Mouse (Mus musculus) gastrocnemius, adult 2 months (tissue): ENCODE results near the gene Klhl5. TPM values are rescaled to one million over a fixed set of nuclear protein-coding genes. Genes with fewer than 3 reads are reported as not detected.
A peak's percentile ranks its signal among the peaks of the same experiment; 100 is the strongest.

Experiments
- DNase-seq: peaks from one replicate; pipeline ENCODE4 v3.0.0; 2022
- H3K27ac ChIP-seq: fragments of 200-600 bp; 2 replicates; pipeline ENCODE4 v1.8.1; 2022; ENCODE audit warnings: mild to moderate bottlenecking
- H3K4me3 ChIP-seq: fragments of 200-600 bp; 2 replicates; pipeline ENCODE4 v1.8.1; 2022; ENCODE audit warnings: mild to moderate bottlenecking, moderate library complexity
- CTCF ChIP-seq: fragments of 200-600 bp; IDR thresholded peaks from 2 replicates; pipeline ENCODE4 v1.8.1; 2022; ENCODE audit warnings: antibody characterized with exemption, mild to moderate bottlenecking, moderate library complexity
- intact Hi-C: fragments of 180-260 bp; cut with DNase I; formaldehyde crosslinking; loops from one replicate; pipeline ENCODE4 v1.15.1; 2025
- total RNA-seq, 2 experiments: library from RNA; stranded (reverse); gene quantifications; 2 replicates each; pipeline ENCODE4 v1.2.3; 2021

Klhl5 gene
- total RNA-seq, 2 experiments from 2014 or later: 5.1 to 5.9 TPM

DNA sequence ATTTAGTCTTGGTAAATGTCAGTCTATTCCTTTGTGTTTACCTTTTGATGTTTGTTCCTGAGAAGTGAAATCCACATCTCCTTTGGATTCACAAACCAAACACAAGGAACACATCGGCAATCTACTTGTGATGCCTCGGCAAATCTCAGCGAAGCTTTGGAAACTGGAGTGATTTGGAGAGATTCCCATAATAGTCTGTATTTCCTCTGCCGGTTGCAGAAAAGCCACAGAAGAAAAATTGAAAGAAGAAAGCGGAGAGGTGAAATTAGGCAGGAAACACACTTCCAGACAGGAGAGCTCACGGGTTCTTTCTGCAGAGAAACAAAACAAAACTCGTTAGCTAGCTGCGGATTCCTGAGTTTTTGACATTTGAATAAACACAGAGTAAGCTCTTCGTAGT is 27.5 kb upstream of the Klhl5 start:
- no peak for TF ChIP-seq CTCF
- intact Hi-C loops: loop anchor here (10.0 kb wide), 1 partner anchor 115 kb away; the partner anchor contains the start of gene Wdr19
- Histone ChIP-seq H3K4me3 (peak overlapping the region; percentile 57), H3K27ac (peak overlapping the region; percentile 66)
- no peak for DNase-seq

GRCm38 (mm10) chr5:65081836-65082235 is 25.5 kb upstream of the Klhl5 start:
- DNase-seq: no peak
- TF ChIP-seq CTCF: no peak
- intact Hi-C loops: loop anchor here (10.0 kb wide), 1 partner anchor 113 kb away; the partner anchor contains the start of gene Wdr19
- H3K27ac ChIP-seq: no peak overlapping the region
- no peak overlapping the region for H3K4me3 ChIP-seq

GRCm38 (mm10) chr5:65086522-65086921 is 20.8 kb upstream of the Klhl5 start:
- peak overlapping the region; percentile 85 for H3K27ac ChIP-seq
- intact Hi-C loops: loop anchor here (10.0 kb wide), 1 partner anchor 108 kb away; the partner anchor contains the start of gene Wdr19
- peak; percentile 93 for DNase-seq
- TF ChIP-seq CTCF: no peak
- peak overlapping the region; percentile 26; the same call in 1 of the 2 replicates for H3K4me3 ChIP-seq

GRCm38 (mm10) chr5:65089707-65090106 is 17.6 kb upstream of the Klhl5 start:
- no peak for TF ChIP-seq CTCF
- intact Hi-C loops: loop anchor here (10.0 kb wide), 1 partner anchor 105 kb away; the partner anchor contains the start of gene Wdr19
- Histone ChIP-seq H3K27ac (no peak overlapping the region), H3K4me3 (no peak overlapping the region)
- no peak for DNase-seq

DNA sequence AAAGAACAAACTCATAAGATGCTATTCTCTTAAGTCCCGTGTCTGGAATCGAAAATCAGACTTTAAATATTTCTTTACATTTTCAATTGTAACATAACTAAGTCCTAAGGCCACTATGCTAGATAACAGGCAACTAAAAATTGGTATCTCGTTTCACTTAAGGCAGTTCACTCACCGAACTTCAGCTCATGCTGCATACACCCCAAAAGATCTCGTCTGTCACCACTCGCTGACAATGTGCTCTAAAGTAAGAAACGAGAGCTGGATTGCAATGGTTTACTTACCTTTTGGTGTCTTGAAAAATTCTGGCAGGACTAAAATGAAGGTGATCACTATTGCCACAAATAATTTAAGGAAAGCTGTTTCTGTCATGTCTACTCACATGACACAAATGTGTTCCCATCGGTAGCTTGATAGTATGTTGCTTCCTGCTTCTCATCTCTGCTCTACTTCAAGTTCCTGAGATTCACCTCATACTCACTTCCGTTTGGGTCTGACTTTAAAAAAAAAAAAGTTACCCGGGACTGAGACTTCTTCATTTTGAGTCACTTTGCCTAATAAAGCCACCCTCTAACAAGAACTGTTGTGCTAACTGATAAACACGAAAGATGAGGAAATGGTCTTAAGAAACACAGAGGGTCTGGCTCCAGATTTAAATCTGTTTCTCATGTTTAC is 16.0 kb upstream of the Klhl5 start:
- DNase-seq: no peak
- no peak overlapping the region for H3K4me3 ChIP-seq
- no peak for TF ChIP-seq CTCF
- intact Hi-C loops: no loop called here
- H3K27ac ChIP-seq: no peak overlapping the region

DNA sequence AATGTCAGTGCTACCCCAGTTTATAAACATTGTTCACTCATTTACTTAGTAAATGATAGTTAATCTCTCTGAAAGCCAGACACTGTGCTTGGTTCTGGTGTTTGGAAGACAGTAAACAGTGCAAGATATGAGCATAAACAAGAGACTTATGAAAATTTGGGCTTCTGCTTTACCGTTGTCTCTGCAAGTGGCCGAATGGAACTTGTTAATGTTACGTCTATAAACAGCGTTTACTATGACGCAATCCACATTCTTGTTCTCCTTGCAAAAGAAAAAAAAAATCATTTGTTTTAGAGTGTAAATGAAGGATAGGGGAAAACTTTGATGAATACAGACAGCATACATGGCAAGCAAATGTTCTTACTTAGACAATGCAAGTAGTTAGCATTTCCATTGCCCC is 15.4 kb upstream of the Klhl5 start, which contains the start of gene Tmem156:
Tmem156 (minus strand) TSS at position 212 of the 400 bp plus-strand sequence.
- TF ChIP-seq CTCF: no peak
- intact Hi-C loops: no loop called here
- Histone ChIP-seq H3K27ac (no peak within 1 kb of the TSS), H3K4me3 (no peak within 1 kb of the TSS)
- no peak for DNase-seq

GRCm38 (mm10) chr5:65093769-65094168 is 13.6 kb upstream of the Klhl5 start:
- intact Hi-C loops: no loop called here
- Histone ChIP-seq H3K4me3 (no peak overlapping the region), H3K27ac (no peak overlapping the region)
- no peak for DNase-seq
- no peak for TF ChIP-seq CTCF

DNA sequence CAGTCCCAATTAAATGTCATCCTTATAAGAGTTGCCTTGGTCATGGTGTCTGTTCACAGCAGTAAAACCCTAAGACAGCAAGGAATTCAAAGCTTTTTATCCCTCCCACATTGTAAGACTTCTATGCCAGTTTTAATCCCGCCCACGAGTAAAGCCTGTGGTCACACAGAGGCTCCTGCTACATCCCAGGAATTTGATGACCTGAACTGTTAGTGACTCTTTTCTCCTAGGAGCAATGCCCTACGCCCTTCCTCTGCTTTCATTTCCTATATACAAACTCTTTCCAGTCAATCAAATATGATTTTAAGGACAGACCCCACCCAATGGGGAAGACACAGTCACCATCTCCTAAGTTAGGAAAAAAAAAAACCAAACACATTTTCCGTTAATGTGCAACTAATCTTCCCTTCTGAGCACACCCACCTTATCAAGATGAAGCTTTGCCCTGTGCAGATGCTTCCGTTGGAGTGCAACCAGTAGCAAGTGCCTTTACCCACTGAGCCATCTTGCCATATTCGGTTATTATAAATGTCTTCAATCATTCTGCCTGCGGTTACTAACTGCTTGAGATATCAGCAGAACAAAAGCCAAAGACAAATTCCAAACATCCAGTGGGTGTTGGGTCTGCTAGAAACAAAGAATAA is 12.3 kb upstream of the Klhl5 start:
- intact Hi-C loops: no loop called here
- Histone ChIP-seq H3K27ac (no peak overlapping the region), H3K4me3 (no peak overlapping the region)
- TF ChIP-seq CTCF: no peak
- no peak for DNase-seq

GRCm38 (mm10) chr5:65096082-65096481 is 11.3 kb upstream of the Klhl5 start:
- intact Hi-C loops: no loop called here
- DNase-seq: no peak
- H3K4me3 ChIP-seq: no peak overlapping the region
- H3K27ac ChIP-seq: peak overlapping the region; percentile 21; the same call in 1 of the 2 replicates
- no peak for TF ChIP-seq CTCF

DNA sequence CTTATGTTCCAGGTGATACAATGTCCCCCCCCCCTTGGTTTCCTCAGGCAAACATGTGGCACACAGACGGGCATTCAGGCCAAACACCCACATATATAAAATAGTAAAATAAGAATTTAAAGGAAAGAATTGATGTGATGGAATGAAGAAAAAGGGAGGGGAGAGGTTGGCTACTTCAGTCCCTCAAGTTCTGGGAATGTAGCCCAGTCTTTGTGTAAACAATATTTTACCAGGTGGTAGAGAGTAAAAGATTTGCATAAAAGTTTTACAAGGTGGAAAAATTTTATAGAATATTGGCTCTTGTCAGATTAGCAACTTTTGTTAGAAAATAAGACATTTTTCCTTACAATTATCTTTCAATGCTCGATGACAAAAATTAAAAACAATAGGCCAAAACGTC is 10.5 kb upstream of the Klhl5 start:
- TF ChIP-seq CTCF: no peak
- intact Hi-C loops: no loop called here
- H3K27ac ChIP-seq: no peak overlapping the region
- no peak for DNase-seq
- no peak overlapping the region for H3K4me3 ChIP-seq

DNA sequence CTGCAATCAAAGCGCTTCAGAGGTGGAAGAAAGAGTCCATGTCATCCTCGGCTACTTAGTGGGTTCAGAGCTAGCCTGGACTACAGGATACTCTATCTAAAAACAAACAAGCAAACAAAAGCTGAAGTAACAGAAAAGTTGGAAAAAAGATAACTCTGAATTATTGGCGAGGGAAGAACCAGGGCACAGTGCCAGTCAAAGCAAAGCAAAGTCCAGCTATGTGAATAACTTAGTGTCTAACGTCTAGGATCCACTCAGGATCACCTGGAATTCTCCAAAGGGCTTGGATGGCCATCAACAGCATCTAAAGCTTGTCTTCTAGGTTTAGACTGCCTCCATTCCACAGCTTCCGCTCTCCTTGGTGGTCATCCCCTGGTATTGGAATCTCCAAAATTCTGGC is 9.9 kb upstream of the Klhl5 start:
- H3K27ac ChIP-seq: no peak overlapping the region
- intact Hi-C loops: no loop called here
- no peak for DNase-seq
- TF ChIP-seq CTCF: no peak
- no peak overlapping the region for H3K4me3 ChIP-seq

- TF ChIP-seq CTCF: no peak
- no peak for DNase-seq
- intact Hi-C loops: no loop called here
- Histone ChIP-seq H3K4me3 (no peak overlapping the region), H3K27ac (no peak overlapping the region)
These were observed 7.3 kb upstream of the Klhl5 start for GRCm38 (mm10) chr5:65100002-65100401.

DNA sequence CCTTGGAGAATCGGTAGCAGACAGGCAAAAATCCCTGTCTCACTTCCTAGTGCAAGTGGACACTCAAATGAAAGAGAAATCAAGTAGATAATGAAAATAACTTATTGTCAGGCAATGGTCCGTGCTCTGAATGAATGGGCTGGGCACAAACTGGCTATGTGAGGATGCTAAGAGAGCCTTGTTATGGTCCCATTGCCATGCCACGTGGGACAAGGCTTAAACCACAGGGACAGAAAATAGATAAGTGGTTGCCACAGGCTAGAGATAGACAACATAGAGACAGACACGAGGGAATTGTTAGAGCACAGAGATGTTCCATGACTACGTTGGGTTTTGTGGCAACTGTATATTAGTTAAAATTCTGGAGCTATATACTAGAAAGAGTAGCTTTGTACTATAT is 6.1 kb upstream of the Klhl5 start:
- DNase-seq: no peak
- intact Hi-C loops: no loop called here
- no peak for TF ChIP-seq CTCF
- Histone ChIP-seq H3K27ac (no peak overlapping the region), H3K4me3 (no peak overlapping the region)
